Mouse (Mus musculus) adrenal gland, postnatal 10 days (tissue): ENCODE measurements at regions not wholly inside any gene's neighbourhood (a gene's known extent, or its start where the extent isn't known, plus 50 kb on each side); places are given as distances from the start of the nearest gene placed in this dataset.
A peak's percentile ranks its signal among the peaks of the same experiment; 100 is the strongest.

ENCODE experiments used
- DNase-seq: peaks from one replicate; pipeline ENCODE4 v3.0.0; 2021; ENCODE audit warnings: mixed read lengths

GRCm38 (mm10) chr19:52177088-52177791 is 86.9 kb upstream of the Ins1 start:
- no peak for DNase-seq

GRCm38 (mm10) chr19:52193813-52194212 is 70.3 kb upstream of the Ins1 start:
- DNase-seq, result peak; percentile 14

DNA sequence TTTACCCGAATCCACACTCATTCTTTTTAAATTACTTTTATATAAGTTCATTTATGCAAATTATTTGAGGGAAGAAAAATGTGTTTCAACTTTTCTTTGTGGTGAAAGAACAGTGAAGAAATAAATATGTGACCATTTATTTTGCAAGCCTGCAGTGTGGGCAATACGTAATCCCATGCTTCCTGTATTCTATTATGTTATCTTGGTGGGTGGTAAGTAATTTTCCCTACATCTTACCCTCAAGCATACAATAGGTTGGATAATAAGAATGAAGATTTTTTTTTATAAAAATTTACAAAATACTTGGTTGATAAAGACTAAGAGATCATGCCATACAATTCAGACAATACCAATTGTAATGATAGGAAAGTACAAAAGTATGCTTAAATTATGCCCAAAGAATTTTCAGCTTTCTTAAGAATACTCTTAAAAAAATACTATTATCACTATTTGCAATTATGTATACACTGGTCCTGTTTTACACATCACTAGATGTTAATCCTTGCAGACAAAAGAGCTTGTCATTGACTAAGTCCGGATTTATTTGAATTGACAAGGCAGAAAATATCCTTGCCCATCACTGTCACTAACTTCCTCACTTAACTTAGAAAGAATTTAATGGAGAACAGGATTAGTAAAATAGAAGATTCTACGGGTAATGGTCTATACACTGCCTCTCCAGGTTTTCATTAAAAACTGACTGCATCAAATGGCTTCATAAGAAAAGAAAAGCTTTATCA is 64.4 kb upstream of the Ins1 start:
- no peak for DNase-seq

DNA sequence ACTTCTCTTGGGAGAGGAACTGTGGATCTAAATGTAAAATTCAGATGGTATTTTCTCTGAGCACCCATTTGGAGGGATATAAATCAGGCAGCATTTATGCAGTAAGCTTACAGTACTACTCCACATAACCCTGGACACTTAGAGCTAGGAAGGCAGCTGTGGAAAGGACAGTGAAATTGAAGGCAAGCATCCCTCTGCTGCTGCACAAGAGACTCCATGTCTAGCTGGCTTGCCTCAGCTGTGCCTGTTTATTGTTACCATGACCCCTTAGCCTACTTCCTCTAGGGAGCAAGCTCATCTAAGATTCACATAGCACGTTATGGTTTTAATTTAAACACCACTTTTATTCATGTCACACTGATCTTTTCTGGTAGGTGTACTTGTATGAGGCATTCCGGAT is 56.4 kb upstream of the Ins1 start:
- DNase-seq, result no peak
